Mouse (Mus musculus) urinary bladder, postnatal 36 days (tissue): ENCODE measurements around the gene Lrp8.

ENCODE experiments used
- DNase-seq, 2 experiments: peaks; one replicate each; pipeline ENCODE4 v3.0.0; 2022; ENCODE audit warnings: low spot score in 2 of 2, mixed read lengths in 1 of 2

Gene Lrp8

GRCm38 (mm10) chr4:107921152-107921695 is 119.2 kb downstream of the Lrp8 start:
- peak in 1 of 2 experiments; percentile 50 for DNase-seq

- DNase-seq = peak; percentile 52 to 53
Observed at GRCm38 (mm10) chr4:107921952-107922351, 119.9 kb downstream of the Lrp8 start.

GRCm38 (mm10) chr4:107923145-107923802 is 121.2 kb downstream of the Lrp8 start, which contains the start of gene Cpt2:
Cpt2 (minus strand) TSS chr4:107923610.
- peak; percentile 93 to 97 for DNase-seq

- no peak for DNase-seq
Observed at GRCm38 (mm10) chr4:107923803-107924194, 121.7 kb downstream of the Lrp8 start.
